Mouse (Mus musculus) right cerebral cortex, postnatal 25 days (tissue): Measurements from ENCODE around the gene Cmpk1.
A peak's percentile ranks its signal among the peaks of the same experiment; 100 is the strongest.

Source experiments
- DNase-seq: peaks from one replicate; pipeline ENCODE4 v3.0.0; 2022

Gene Cmpk1

GRCm38 (mm10) chr4:114942583-114942982, 44.5 kb downstream of the Cmpk1 start:
- DNase-seq: no peak

- no peak for DNase-seq
Measured at GRCm38 (mm10) chr4:114942112-114942511, 44.9 kb downstream of the Cmpk1 start.

- no peak for DNase-seq
Measured at GRCm38 (mm10) chr4:114941311-114941710, 45.7 kb downstream of the Cmpk1 start.

- DNase-seq: no peak
Measured at GRCm38 (mm10) chr4:114938248-114938647, 48.8 kb downstream of the Cmpk1 start.

- DNase-seq: no peak
Measured at GRCm38 (mm10) chr4:114937459-114938047, 49.5 kb downstream of the Cmpk1 start.

- DNase-seq: no peak
Measured at GRCm38 (mm10) chr4:114934188-114934587, 52.9 kb downstream of the Cmpk1 start.

GRCm38 (mm10) chr4:114932747-114933146, 54.3 kb downstream of the Cmpk1 start:
- DNase-seq: no peak

- DNase-seq: no peak
Measured at GRCm38 (mm10) chr4:114929155-114929554, 57.9 kb downstream of the Cmpk1 start.

- DNase-seq: no peak
Measured at GRCm38 (mm10) chr4:114925917-114926312, 61.1 kb downstream of the Cmpk1 start, which contains the start of gene Foxe3. TSS of gene Foxe3 (minus strand) at chr4:114926013.

GRCm38 (mm10) chr4:114924971-114925916, 61.8 kb downstream of the Cmpk1 start:
- no peak for DNase-seq

GRCm38 (mm10) chr4:114917091-114917490, 70.0 kb downstream of the Cmpk1 start:
- DNase-seq: no peak

- no peak for DNase-seq
Measured at GRCm38 (mm10) chr4:114916056-114916455, 71.0 kb downstream of the Cmpk1 start.

- peak; percentile 31 for DNase-seq
Measured at GRCm38 (mm10) chr4:114913594-114913962, 73.5 kb downstream of the Cmpk1 start.

- no peak for DNase-seq
Measured at GRCm38 (mm10) chr4:114912705-114913593, 74.1 kb downstream of the Cmpk1 start.

GRCm38 (mm10) chr4:114909602-114910484, 77.2 kb downstream of the Cmpk1 start:
- no peak for DNase-seq
